Mouse (Mus musculus) limb, embryonic 11.5 days (tissue): Measurements from ENCODE around the gene Gpr146. TPM values are rescaled to one million over a fixed set of nuclear protein-coding genes. Genes with fewer than 3 reads are reported as not detected.

Experiments used
- ATAC-seq: fragments of 200-750 bp; cut with Nextera tagmentation; 2 replicates; pipeline ENCODE4 v1.8.0; 2017; ENCODE audit warnings: low read depth; ENCODE audit not compliant: insufficient number of reproducible peaks, low FRiP score, low TSS enrichment
- DNase-seq: peaks from one replicate; pipeline ENCODE4 v3.0.0-alpha.2; 2015; ENCODE audit warnings: low spot score
- H3K27ac ChIP-seq: fragments of 300-500 bp; sonication (generic); replicated peaks from 2 replicates; pipeline ENCODE4 v1.5.1; 2014; ENCODE audit warnings: low read depth, mild to moderate bottlenecking, low read length
- H3K27me3 ChIP-seq: fragments of 300-500 bp; sonication (generic); 2 replicates; pipeline ENCODE4 v1.6.1; 2014; ENCODE audit warnings: mild to moderate bottlenecking, low read length, mixed read lengths; ENCODE audit not compliant: control insufficient read depth, insufficient read depth
- H3K36me3 ChIP-seq: fragments of 300-500 bp; sonication (generic); 2 replicates; pipeline ENCODE4 v1.6.1; 2014; ENCODE audit warnings: mild to moderate bottlenecking, low read length, moderate library complexity, mixed read lengths; ENCODE audit not compliant: control insufficient read depth, insufficient read depth
- H3K4me1 ChIP-seq: fragments of 300-500 bp; sonication (generic); 2 replicates; pipeline ENCODE4 v1.6.1; 2014; ENCODE audit warnings: low read length, mixed read lengths; ENCODE audit not compliant: control insufficient read depth, insufficient read depth
- H3K4me2 ChIP-seq: fragments of 300-500 bp; sonication (generic); 2 replicates; pipeline ENCODE4 v1.6.1; 2014; ENCODE audit warnings: low read depth, mild to moderate bottlenecking, moderate library complexity; ENCODE audit not compliant: severe bottlenecking
- H3K4me3 ChIP-seq: fragments of 300-500 bp; sonication (generic); 2 replicates; pipeline ENCODE4 v1.5.1; 2014; ENCODE audit warnings: low read depth, low read length
- H3K9ac ChIP-seq: fragments of 300-500 bp; sonication (generic); 2 replicates; pipeline ENCODE4 v1.6.1; 2014; ENCODE audit warnings: mild to moderate bottlenecking, low read length
- H3K9me3 ChIP-seq: fragments of 300-500 bp; sonication (generic); 2 replicates; pipeline ENCODE4 v1.6.1; 2016; ENCODE audit warnings: low read length; ENCODE audit not compliant: control insufficient read depth
- WGBS: fragments of 180-500 bp; shearing (Covaris S2); extraction: QIAGEN DNeasy Blood & Tissue Kit; methylation state at CpG from one replicate; pipeline ENCODE4 v1.1.7; 2014; 5-methylcytosine and 5-hydroxymethylcytosine counted together
- polyA plus RNA-seq: library from polyadenylated mRNA; unstranded; fragments of >200 nt; fragmentation: Nextera tagmentation; extraction: Ambion mirVana; gene quantifications from 2 replicates; pipeline ENCODE4 v1.2.1, GENCODE M21; 2014

Gene Gpr146
- polyA plus RNA-seq, 1 experiment from 2014 or later: 1.9 TPM

GRCm38 (mm10) chr5:139371631-139372401 is 5.7 kb upstream of the Gpr146 start:
- Histone ChIP-seq H3K9me3 (no peaks in the 10 kb centered on the region), H3K9ac (peak overlapping the region; percentile 92), H3K27ac (peak overlapping the region; percentile 73; the same call in 1 of the 2 replicates), H3K36me3 (no peaks in the 10 kb centered on the region), H3K4me3 (peak overlapping the region; percentile 52), H3K4me1 (peaks cover 12% of the 10 kb centered on the region), H3K27me3 (no peaks in the 10 kb centered on the region), H3K4me2 (peak overlapping the region; percentile 82)
- WGBS: 1% methylated on average over 39 of the region's 39 CpGs
- ATAC-seq (peak; percentile 93), DNase-seq (peak; percentile 96)

GRCm38 (mm10) chr5:139373126-139373525 is 4.4 kb upstream of the Gpr146 start:
- H3K27me3 ChIP-seq: no peaks in the 10 kb centered on the region
- WGBS: 84% methylated on average over 3 of the region's 3 CpGs
- peaks cover 12% of the 10 kb centered on the region for H3K4me1 ChIP-seq
- no peak overlapping the region for H3K27ac ChIP-seq
- H3K9ac ChIP-seq: no peak overlapping the region
- H3K4me3 ChIP-seq: no peak overlapping the region
- H3K36me3 ChIP-seq: no peaks in the 10 kb centered on the region
- ATAC-seq: no peak
- no peaks in the 10 kb centered on the region for H3K9me3 ChIP-seq
- no peak overlapping the region for H3K4me2 ChIP-seq
- DNase-seq: no peak

GRCm38 (mm10) chr5:139373889-139374444 is 3.5 kb upstream of the Gpr146 start:
- no peak overlapping the region for H3K27ac ChIP-seq
- no peak overlapping the region for H3K9ac ChIP-seq
- no peak overlapping the region for H3K4me2 ChIP-seq
- 86% methylated on average over 6 of the region's 6 CpGs for WGBS
- no peak overlapping the region for H3K4me3 ChIP-seq
- H3K36me3 ChIP-seq: no peaks in the 10 kb centered on the region
- H3K27me3 ChIP-seq: no peaks in the 10 kb centered on the region
- no peaks in the 10 kb centered on the region for H3K9me3 ChIP-seq
- H3K4me1 ChIP-seq: peaks cover 15% of the 10 kb centered on the region
- DNase-seq (no peak), ATAC-seq (no peak)

GRCm38 (mm10) chr5:139374841-139375240 is 2.7 kb upstream of the Gpr146 start:
- Histone ChIP-seq H3K27ac (no peak overlapping the region), H3K27me3 (no peaks in the 10 kb centered on the region), H3K36me3 (no peaks in the 10 kb centered on the region), H3K9me3 (no peaks in the 10 kb centered on the region), H3K4me1 (peaks cover 19% of the 10 kb centered on the region), H3K4me2 (no peak overlapping the region), H3K4me3 (no peak overlapping the region), H3K9ac (no peak overlapping the region)
- no peak for ATAC-seq
- 83% methylated on average over 2 of the region's 2 CpGs for WGBS
- no peak for DNase-seq

- Histone ChIP-seq H3K4me2 (no peak overlapping the region), H3K4me1 (peaks cover 7% of the 10 kb centered on the region; the same call in 1 of the 2 replicates), H3K27ac (no peak overlapping the region), H3K36me3 (no peaks in the 10 kb centered on the region), H3K4me3 (no peak overlapping the region), H3K9me3 (no peaks in the 10 kb centered on the region), H3K9ac (no peak overlapping the region), H3K27me3 (no peaks in the 10 kb centered on the region)
- 95% methylated on average over 7 of the region's 7 CpGs for WGBS
- ATAC-seq (no peak), DNase-seq (no peak)
Measured at GRCm38 (mm10) chr5:139378271-139378556, 717 bp downstream of the Gpr146 start.

DNA sequence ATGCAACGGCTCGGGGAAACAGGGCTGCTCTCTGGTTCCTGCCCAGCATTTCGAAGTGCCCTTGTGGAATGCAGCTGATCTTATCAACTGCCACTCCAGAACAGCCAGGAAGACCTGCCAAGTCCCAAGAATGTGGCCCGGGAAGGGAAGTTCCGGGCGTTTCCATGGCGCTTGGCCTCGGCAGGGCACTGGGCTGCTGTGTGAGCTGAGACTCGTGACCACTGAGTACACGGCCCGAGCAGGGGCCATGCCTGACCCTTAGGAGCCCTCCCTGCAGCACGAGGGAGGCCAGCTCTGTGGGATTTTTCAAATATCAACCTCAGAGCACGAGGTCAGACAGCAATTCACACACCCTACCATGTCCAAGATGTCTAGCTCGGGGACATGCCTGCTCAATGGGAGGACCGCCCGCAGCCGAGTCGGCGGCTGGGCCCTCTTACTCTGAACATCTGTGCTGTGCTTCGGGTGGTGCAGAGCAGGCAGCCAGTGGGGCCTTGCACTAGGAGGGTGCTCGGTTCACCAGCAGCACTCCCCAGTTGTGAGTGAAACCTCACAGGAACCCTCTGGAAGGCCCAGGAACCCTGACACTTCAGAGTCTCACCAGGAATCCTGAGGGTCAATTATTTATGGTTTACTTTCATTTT is 1.6 kb downstream of the Gpr146 start:
- H3K9me3 ChIP-seq: no peaks in the 10 kb centered on the region
- no peaks in the 10 kb centered on the region for H3K27me3 ChIP-seq
- H3K27ac ChIP-seq: no peak overlapping the region; the same call in 1 of the 2 replicates
- peak overlapping the region; percentile 7; the same call in 1 of the 2 replicates for H3K4me2 ChIP-seq
- H3K4me3 ChIP-seq: no peak overlapping the region; the same call in 1 of the 2 replicates
- H3K4me1 ChIP-seq: peaks cover 7% of the 10 kb centered on the region; the same call in 1 of the 2 replicates
- no peaks in the 10 kb centered on the region for H3K36me3 ChIP-seq
- WGBS: 59% methylated on average over 21 of the region's 21 CpGs
- no peak for DNase-seq
- ATAC-seq: no peak
- H3K9ac ChIP-seq: no peak overlapping the region

GRCm38 (mm10) chr5:139379771-139380384 is 2.4 kb downstream of the Gpr146 start:
- Histone ChIP-seq H3K9ac (no peak overlapping the region), H3K36me3 (no peaks in the 10 kb centered on the region), H3K27ac (no peak overlapping the region), H3K4me1 (peaks cover 7% of the 10 kb centered on the region; the same call in 1 of the 2 replicates), H3K9me3 (no peaks in the 10 kb centered on the region), H3K4me3 (peak overlapping the region; percentile 54), H3K4me2 (peak overlapping the region; percentile 81), H3K27me3 (no peaks in the 10 kb centered on the region)
- DNase-seq (no peak), ATAC-seq (peak; percentile 10; the same call in 1 of the 2 replicates)
- WGBS: 28% methylated on average over 8 of the region's 8 CpGs
